In genomic region chr12:56611504-56612348, GRCm38 (mm10) we compare ENCODE assay signal across 10 mouse cellular contexts. TPM values are rescaled to one million over a fixed set of nuclear protein-coding genes. Genes with fewer than 3 reads are reported as not detected.
A peak's percentile ranks its signal among the peaks of the same experiment; 100 is the strongest.
DNase-seq lines count a peak whose midpoint lies in the region; ATAC-seq and TF ChIP-seq lines count a peak whose summit lies in the region.
"Had no signal": no experiment of that assay in that cellular context is flagged by ENCODE, and none has a peak within 500 bp of the region (broad histone marks: within the 10 kb centered on the region; RNA-seq: fewer than 3 reads in every experiment).

No protein-coding gene starts in this region.

- peaks cover 38% of the 10 kb centered on the region for H3K4me1 ChIP-seq in forebrain, embryonic 10.5 days
- peaks cover 16% of the 10 kb centered on the region for H3K4me1 ChIP-seq in intestine, embryonic 15.5 days (replicated peaks)
- 0 out of 2 replicates have a peak, but pooled peaks cover 7% of the 10 kb centered on the region for H3K4me1 ChIP-seq in midbrain, postnatal 0 days (ENCODE audit: insufficient read depth, low read length)
- H3K4me1 ChIP-seq: liver, embryonic 15.5 days had no signal

- H3K27ac ChIP-seq in gastrocnemius, adult 2 months: no peak overlapping the region
- H3K27ac ChIP-seq in forebrain, embryonic 10.5 days: peak overlapping the region; percentile 52; the same call in 1 of the 2 replicates
- H3K27ac ChIP-seq in intestine, embryonic 15.5 days: no peak overlapping the region
- H3K27ac ChIP-seq in midbrain, postnatal 0 days (ENCODE audit: low read depth, low read length): no peak overlapping the region
- H3K27ac ChIP-seq: liver, embryonic 15.5 days had no signal

- H3K36me3 ChIP-seq in forebrain, embryonic 10.5 days (replicated peaks): no peaks in the 10 kb centered on the region
- no peaks in the 10 kb centered on the region for H3K36me3 ChIP-seq in intestine, embryonic 15.5 days
- no peaks in the 10 kb centered on the region for H3K36me3 ChIP-seq in midbrain, postnatal 0 days (ENCODE audit: insufficient read depth, low read length)
- H3K36me3 ChIP-seq: liver, embryonic 15.5 days had no signal

- TF ChIP-seq CTCF in gastrocnemius, adult 2 months (IDR thresholded peaks at IDR 0.05): no peak
- TF ChIP-seq CTCF in midbrain, postnatal 0 days (IDR thresholded peaks at IDR 0.05): no peak; the same call in 1 of the 2 replicates

- peak overlapping the region; percentile 66 for H3K4me2 ChIP-seq in intestine, embryonic 15.5 days (replicated peaks)
- peak overlapping the region; percentile 55 for H3K4me2 ChIP-seq in midbrain, postnatal 0 days (ENCODE audit: low read depth, low read length, poor library complexity, severe bottlenecking)
- H3K4me2 ChIP-seq: liver, embryonic 15.5 days had no signal

- H3K4me3 ChIP-seq in gastrocnemius, adult 2 months: peak overlapping the region; percentile 29
- H3K4me3 ChIP-seq in forebrain, embryonic 10.5 days: peak overlapping the region; percentile 41
- peak overlapping the region; percentile 27 for H3K4me3 ChIP-seq in intestine, embryonic 15.5 days (replicated peaks)
- H3K4me3 ChIP-seq in midbrain, postnatal 0 days (ENCODE audit: low read depth, low read length): peak overlapping the region; percentile 33
- H3K4me3 ChIP-seq: liver, embryonic 15.5 days had no signal

- under 1% methylated on average over 57 of the region's 57 CpGs for WGBS in forebrain, embryonic 10.5 days
- WGBS in intestine, embryonic 15.5 days: 2% methylated on average over 57 of the region's 57 CpGs
- under 1% methylated on average over 57 of the region's 57 CpGs for WGBS in midbrain, postnatal 0 days

- intact Hi-C loops in gastrocnemius, adult 2 months (cut with DNase I): no loop called here

- no peaks in the 10 kb centered on the region for H3K9me3 ChIP-seq in forebrain, embryonic 10.5 days
- no peaks in the 10 kb centered on the region for H3K9me3 ChIP-seq in intestine, embryonic 15.5 days
- no peaks in the 10 kb centered on the region for H3K9me3 ChIP-seq in midbrain, postnatal 0 days (ENCODE audit: low read length)
- H3K9me3 ChIP-seq: liver, embryonic 15.5 days had no signal

- DNase-seq in gastrocnemius, adult 2 months: no peak
- no peak for DNase-seq in gastrocnemius, postnatal 25 days
- DNase-seq in ES-CJ7 (ENCODE audit: low read depth, low spot score): peak; percentile 51
- DNase-seq in forebrain, embryonic 10.5 days (ENCODE audit: extremely low spot score, low spot score): peak; percentile 67
- no peak for DNase-seq in midbrain, postnatal 0 days (ENCODE audit: low spot score)
- DNase-seq in ovary, postnatal 14 days (ENCODE audit: low spot score): no peak
- DNase-seq in adipocyte (ENCODE audit: low spot score): no peak

- H3K9ac ChIP-seq in intestine, embryonic 15.5 days: no peak overlapping the region
- no peak overlapping the region for H3K9ac ChIP-seq in midbrain, postnatal 0 days (replicated peaks; ENCODE audit: low read length, poor library complexity, severe bottlenecking)
- H3K9ac ChIP-seq: liver, embryonic 15.5 days had no signal

- H3K27me3 ChIP-seq in forebrain, embryonic 10.5 days (ENCODE audit: poor library complexity, severe bottlenecking): peaks cover 100% of the 10 kb centered on the region
- peaks cover 82% of the 10 kb centered on the region for H3K27me3 ChIP-seq in intestine, embryonic 15.5 days (replicated peaks)
- H3K27me3 ChIP-seq in midbrain, postnatal 0 days (ENCODE audit: insufficient read depth, low read length): peaks cover 92% of the 10 kb centered on the region

- peak; percentile 53; the same call in 1 of the 2 replicates for ATAC-seq in intestine, embryonic 15.5 days
- peak; percentile 48; the same call in 1 of the 2 replicates for ATAC-seq in midbrain, postnatal 0 days (ENCODE audit: low FRiP score)

RNA-seq across cellular contexts. Expression of gene Nkx2-9, which starts 1.4 kb away (rescaled TPM):
- total RNA-seq in gastrocnemius, adult 2 months (2021): not detected
- total RNA-seq in gastrocnemius, postnatal 25 days (2021): not detected
- polyA plus RNA-seq in forebrain, embryonic 10.5 days (2016; fragmentation: Nextera tagmentation; extraction: Ambion mirVana): 3.0 and 3.6 TPM in 2 replicates
- polyA plus RNA-seq in intestine, embryonic 15.5 days (2015; fragmentation: Nextera tagmentation; extraction: Ambion mirVana): not detected in 2 replicates
- total RNA-seq in midbrain, postnatal 0 days (2014; rRNA removed): not detected in 2 replicates
- not detected in 2 replicates for polyA plus RNA-seq in midbrain, postnatal 0 days (2015; fragmentation: Nextera tagmentation; extraction: Ambion mirVana)
- polyA plus RNA-seq: C2C12; liver, embryonic 15.5 days had no signal

Comparison
In these comparisons a context has a peak if more than half of its experiments do, and no peak if none do; other contexts are left out.
1. DNase-seq: peak in ES-CJ7 (single experiment) and forebrain, embryonic 10.5 days (single experiment); none in gastrocnemius, adult 2 months (single experiment), gastrocnemius, postnatal 25 days (single experiment), midbrain, postnatal 0 days (single experiment), ovary, postnatal 14 days (single experiment) and adipocyte (single experiment).
2. Peak in every context shown above with its lines, with median percentiles within 50 percentile points of each other: H3K4me3 ChIP-seq.